Mouse (Mus musculus) ES-Bruce4 (cell line): ENCODE measurements at regions not wholly inside any gene's neighbourhood (a gene's known extent, or its start where the extent isn't known, plus 50 kb on each side); places are given as distances from the start of the nearest gene placed in this dataset.

ENCODE experiments used
- CTCF ChIP-seq: IDR thresholded peaks from one replicate; pipeline ENCODE4 v1.8.1; 2011; ENCODE audit warnings: low read depth, low read length
- EP300 ChIP-seq: IDR thresholded peaks from 2 replicates; pipeline ENCODE4 v1.6.1; 2011; ENCODE audit warnings: low read depth, low read length; ENCODE audit not compliant: insufficient read depth
- POLR2A ChIP-seq: IDR thresholded peaks from one replicate; pipeline ENCODE4 v1.8.1; 2011; ENCODE audit warnings: low read length; ENCODE audit not compliant: insufficient read depth

- no peak for TF ChIP-seq CTCF
- TF ChIP-seq POLR2A: no peak
- TF ChIP-seq EP300: no peak
Observed at GRCm38 (mm10) chr3:140143900-140144299, 938.4 kb downstream of the Stpg2 start.
